Mouse (Mus musculus): ENCODE results near the gene Mrpl16. TPM values are rescaled to one million over a fixed set of nuclear protein-coding genes. Genes with fewer than 3 reads are reported as not detected.

Mrpl16 gene
- polyA plus RNA-seq, 2 experiments from 2014 or later, result 39.7 to 40.2 TPM

DNA sequence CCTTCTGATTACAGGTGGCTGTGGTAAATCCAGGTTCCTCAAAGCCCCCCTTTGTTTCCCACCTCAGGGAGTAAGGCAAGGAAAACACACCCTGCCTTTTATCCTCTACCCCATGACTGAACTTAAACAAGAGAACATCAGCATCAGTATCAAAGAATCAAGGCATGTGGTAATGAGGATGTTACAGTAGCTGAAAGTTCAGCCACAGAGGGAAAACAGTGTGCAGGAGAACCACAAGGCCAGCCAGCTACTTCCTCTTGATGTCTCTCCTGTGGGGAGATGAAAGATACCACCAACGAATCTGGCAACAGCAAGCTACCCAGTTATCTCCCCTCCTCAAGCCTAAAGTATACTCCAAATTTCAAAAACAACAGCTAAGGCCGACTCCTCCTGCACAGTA is 37.1 kb downstream of the Mrpl16 start:
- ATAC-seq, result no peak

DNA sequence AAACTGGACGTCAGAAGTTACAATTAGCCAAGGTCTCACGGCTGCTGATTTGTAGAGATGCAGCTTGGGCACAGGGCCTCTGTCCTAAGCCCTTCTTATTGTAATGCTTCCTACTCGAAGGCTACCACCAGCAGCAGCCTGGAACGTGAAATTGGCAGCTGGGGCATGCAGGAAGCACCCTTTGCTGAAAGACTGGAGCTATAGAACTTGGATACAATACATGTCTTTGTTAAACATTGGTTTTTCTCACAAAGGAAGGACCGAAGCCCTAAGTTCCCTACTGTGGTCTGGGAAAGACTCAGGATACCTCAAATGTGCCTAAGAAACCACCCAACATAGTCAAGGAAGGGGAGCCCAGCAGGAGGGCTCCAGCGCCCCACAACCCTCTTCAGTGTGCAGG is 37.6 kb downstream of the Mrpl16 start:
- no peak for ATAC-seq

DNA sequence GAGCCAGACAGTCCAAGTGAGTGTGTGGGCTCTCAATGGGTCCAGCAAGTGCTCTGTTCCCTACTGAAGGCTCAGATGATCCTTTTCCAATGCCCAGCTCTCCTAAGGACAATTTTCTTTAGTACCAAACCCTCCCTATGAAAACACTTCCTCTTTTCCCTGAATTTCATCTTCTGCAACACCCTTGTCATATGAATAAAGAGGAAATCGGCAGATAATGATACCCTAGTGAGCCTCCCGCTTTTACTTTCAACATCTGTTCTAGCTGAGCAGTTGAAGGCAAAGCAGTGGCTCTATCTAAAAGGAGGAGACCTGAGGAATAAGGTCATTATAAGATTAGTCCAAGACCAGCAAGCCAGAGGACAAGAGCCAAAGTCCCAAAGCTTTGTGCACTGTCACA is 38.3 kb downstream of the Mrpl16 start:
- ATAC-seq, result no peak

DNA sequence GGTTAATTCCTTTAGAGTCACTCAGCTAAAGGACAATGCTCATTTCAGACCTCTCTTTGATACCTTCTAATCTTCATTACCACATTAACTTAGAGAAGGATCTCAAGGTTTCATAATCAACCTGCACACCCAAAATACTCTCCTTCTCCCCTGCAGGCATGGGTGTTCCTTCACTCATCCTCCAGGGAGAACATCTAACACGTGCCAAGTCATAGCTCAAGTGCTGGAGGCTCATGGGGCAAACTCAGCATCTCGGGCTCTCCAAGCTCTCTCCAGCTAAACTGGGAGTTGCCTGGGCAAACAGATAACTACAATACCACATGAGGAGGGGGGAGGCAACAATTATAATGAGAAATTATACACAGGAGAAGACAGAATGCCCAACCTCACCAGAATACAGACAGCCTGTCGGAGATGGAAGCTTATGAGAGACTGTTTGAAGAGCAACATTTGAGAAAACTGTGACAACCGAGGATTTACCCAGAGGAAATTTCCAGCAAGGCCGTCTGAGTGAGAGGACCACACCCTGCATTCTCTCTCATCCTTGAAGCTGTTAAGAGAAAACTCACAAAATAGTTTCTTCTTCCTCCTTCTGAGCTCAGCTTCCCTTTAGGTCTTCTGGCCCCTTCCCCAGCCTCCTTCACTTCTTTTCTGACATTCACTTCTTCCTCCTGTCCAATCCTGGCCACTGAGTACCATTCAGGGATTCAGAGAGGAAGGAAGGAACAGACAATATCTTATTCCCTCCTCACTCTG is 40.0 kb downstream of the Mrpl16 start:
- no peak for ATAC-seq

DNA sequence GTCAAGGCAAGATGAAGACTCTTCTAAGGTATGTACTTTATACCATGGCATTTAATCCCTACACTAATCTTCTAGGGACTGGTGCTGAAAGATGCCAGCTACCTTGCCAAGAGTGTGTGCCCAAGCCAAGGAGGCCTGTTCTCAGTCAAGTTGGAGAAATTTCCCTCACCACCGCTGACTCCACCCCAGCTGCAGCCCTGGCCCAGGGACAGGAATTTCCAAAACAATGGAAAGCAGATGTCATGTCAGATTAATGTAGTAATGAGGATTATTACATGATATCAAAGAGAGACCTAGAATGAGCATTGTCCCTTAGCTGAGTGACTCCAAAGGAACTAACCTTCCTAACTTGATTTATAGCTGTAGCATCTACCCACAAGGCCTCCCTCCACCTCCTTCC is 40.7 kb downstream of the Mrpl16 start:
- no peak for ATAC-seq

DNA sequence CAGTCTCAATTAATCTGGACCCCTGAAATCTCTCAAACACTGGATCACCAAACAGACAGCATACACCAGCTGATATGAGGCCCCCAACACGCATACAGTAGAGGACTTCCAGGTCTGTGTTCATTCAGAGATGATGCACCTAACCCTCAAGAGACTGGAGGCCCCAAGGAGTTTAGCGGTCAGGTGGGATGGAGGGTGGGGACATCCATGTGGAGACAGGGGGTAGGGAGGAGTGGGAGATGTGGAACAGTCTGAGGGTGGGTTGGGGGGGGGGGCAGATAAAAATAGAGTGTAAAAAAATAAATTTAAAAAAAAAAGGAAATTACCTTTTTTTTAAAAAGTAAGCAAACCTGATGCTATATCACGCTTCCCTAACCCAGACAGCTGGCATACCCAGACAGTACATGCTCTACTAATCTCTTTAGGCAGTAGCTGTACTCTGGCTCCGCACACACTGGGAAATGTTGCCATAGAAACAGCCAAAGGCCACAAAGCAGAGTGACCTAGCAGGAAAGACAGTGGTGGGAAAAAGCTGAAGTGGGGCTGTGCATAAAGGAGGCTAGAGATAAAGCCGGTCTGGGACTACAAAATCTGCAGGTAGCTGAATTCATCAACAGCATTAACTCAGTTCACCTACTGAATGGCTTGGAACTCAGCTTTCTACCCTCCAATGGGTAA is 41.6 kb downstream of the Mrpl16 start:
- no peak for ATAC-seq

DNA sequence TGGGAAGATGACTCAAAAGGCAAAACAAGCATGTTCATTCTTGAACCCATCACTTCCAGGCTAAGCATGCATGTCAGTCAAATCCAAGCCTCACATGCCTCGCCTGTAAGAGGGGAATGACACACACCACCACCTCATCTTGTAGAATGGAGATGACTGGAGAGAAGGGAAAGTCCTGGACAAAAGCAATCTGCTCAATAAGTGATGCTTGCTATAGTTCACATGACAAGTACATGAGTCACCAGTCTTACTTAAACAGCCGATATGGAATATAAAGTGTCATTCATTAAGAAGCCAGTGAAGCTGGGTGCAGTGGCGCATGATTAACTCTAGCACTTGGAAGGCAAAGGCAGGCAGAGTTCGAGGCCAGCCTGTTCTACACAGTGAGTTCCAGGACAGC is 42.9 kb downstream of the Mrpl16 start:
- ATAC-seq, result no peak

DNA sequence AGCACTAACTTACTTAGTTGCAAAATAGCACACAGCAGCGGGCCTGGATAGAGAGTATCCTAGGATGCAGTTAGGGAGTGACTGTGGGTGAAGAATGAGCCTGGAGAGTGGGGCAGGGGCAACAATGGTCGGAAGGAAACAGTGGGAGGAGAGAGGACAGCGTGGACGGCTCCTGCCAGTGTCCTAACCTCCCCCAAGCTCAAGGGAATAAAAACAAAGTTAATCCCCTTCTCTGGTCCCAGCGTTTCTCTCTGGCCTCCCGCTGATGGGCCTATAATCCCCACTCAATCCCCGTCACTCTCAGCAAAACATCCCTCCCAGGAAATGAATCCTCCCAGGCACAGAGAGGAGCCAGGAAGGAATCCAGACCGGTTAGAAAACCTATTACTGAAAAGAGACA is 43.5 kb downstream of the Mrpl16 start:
- ATAC-seq, result no peak

DNA sequence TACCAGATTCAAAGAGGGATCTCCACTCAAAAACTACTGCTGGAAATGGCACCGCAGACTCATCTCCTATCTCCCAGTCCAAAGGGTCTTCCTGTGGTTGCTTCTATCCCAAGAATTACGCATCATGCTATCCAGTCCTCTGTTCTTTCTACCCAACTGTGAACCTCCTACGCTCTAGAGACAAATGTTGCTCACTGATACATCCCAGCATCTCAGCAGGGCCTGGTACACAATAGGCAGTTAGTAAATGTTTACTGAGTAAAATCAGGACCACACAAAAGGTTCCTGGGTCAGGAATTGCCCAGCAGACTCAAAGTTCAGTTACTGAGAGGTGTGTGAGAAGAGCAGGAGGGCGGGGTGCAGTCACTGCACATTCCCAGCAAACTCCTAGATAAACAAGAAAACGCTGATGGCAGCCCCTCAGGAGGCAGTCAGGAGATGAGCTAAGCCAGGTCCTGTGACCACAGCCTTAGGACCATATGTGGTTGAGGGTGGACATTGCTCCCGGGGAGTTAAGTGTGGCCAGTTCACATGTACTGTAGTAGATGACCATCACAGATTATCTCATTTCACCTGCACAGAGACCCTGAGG is 44.6 kb downstream of the Mrpl16 start:
- no peak for ATAC-seq

DNA sequence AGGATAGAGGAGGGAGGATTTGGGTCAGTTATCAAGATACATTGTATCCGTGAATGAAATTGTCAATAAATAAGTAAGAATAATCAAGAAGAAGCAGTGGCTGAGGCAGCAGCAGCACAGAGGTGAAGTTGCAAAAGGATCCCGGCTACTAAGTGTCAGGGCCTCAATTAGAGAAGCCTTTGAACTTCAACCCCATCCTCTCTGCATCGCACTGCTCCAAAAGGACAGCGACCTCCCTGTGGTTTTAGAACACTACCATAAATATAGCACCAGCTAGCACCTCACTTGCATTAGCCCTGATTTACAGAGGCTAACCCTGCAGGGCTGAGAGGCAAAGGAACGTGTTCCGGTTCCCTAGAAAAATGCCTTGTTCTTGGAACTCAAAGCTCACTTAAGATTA is 46.5 kb downstream of the Mrpl16 start:
- ATAC-seq, result no peak

DNA sequence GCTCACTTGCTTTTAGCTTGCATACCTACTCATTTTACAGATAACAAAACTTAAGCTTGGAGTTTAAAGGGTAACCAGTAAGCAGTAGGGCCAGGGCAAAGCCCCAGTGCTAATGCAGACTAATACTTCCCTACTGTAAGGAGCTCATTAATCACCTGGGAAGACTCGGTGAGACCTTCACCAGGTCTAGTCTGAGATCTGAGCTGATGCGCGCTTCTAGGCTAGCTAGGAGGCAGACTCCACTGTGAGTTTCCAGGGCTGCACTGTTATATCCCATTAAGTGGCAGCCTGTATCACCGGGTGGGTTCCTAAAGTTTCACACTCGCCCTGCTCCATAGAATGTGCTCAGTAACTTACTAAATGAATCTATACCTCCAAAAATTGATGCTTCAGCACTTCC is 47.4 kb downstream of the Mrpl16 start:
- no peak for ATAC-seq

DNA sequence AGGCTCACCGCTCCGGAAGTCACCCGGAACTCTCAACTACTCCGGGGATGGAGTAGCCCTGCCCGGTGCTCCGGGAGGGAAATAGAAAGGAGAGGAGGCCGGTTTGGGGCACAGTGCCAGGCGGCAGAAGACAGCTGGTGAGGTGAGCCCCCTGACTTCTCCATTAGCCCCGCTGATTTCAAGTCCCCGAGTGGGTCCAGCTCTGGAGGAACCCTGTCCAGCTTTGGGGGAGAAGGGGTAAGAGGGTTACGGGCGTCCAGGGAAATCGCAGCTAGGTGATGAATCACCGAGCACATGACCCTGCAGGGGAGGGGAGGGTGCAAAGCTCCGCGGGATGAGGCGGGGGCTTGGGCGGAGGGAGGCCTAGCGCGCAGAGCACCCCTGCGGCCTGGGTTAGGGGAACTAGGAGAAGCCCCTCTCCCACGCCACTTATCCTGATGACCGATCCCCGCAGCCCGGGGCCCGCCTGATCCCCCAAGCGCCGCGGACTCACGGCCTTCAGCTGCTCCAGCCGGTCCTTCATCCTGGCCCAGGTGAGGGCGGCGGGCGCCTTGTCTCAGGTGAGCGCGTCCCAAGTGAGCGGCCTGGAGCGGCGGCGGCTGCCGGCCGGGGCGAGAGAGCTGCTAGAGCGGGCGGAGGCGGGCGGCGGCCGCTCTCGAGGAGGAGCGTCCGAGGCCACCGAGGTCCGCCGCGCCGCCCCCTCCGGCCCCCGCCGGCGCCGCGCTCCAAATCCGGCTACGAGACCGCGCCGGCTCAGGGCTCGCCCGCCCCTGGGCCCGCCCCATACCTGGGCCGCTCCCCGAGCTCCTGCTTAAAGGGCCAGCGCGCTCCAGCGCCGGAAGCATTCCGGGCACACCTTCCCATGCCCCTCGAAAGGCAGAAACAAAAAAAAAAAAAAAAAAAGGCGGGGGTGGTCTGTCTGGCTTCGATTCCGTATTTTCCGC is 48.3 kb downstream of the Mrpl16 start:
- no peak for ATAC-seq

DNA sequence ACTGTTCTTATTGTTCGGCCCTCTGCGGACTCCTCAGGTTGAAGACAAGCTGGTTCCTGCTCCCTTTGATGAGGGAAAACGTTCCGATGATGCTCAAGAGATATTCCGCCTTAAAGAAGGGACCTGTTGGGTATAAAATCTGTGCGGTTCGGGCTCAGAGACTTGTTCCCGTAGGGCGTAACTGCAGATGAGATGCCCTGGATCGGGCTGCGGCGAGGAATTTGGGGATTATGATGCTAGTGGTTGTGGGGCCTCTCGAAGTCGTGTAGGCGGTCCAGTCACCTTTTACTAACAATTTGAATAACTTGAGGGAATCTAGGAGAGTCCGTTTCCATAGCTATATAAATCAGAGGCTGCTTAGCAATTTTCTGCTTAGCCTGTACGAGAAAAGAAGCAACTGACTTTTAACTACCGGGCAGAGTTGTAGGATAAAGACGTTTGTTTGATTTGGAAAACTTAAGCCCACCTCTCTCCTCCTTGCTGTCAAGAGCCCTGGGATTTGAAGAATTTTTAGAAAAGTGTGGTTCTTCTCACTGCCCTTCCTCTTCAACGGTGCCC is 49.0 kb downstream of the Mrpl16 start, which contains the start of gene Stx3:
Stx3 (minus strand) TSS at position 261 of the 558 bp plus-strand sequence.
- no peak for ATAC-seq

DNA sequence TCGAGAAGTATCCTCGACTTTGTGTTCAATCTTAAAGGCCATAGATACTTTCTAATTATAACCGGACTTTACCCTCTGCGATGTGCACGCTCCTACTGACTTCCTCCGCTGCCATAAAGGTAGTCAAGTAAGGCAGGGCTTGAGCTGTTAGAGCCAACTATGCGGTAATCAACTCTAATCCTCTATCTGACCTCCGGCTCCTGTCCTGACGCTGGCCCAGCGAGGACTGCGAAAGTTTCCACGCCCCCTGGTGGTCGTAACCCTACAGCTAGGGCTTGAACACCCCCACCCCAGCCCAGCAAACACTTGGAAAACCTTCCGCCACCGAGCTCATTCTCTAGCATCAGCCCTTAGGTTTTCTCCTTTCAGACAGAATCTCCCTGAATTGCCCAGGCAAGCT is 49.6 kb downstream of the Mrpl16 start:
- no peak for ATAC-seq

DNA sequence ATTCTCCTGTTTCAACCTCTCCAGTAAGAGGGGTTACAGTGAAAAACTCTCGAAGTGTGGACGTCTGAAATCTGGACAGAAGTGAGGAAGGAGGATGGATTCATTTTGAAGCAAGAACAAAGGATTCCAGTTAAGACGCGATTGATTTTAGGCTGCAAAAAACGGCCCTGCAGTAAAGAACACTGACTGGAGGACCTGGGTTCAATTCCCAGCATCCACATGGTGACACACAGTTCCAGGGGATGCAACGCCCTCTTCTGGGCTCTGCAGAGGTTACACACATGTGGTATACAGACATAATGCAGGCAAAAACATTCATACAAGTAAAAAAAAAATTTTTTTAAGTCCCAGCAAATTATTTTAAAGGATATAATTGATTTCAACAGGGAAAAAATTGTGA is 50.0 kb downstream of the Mrpl16 start:
- no peak for ATAC-seq

DNA sequence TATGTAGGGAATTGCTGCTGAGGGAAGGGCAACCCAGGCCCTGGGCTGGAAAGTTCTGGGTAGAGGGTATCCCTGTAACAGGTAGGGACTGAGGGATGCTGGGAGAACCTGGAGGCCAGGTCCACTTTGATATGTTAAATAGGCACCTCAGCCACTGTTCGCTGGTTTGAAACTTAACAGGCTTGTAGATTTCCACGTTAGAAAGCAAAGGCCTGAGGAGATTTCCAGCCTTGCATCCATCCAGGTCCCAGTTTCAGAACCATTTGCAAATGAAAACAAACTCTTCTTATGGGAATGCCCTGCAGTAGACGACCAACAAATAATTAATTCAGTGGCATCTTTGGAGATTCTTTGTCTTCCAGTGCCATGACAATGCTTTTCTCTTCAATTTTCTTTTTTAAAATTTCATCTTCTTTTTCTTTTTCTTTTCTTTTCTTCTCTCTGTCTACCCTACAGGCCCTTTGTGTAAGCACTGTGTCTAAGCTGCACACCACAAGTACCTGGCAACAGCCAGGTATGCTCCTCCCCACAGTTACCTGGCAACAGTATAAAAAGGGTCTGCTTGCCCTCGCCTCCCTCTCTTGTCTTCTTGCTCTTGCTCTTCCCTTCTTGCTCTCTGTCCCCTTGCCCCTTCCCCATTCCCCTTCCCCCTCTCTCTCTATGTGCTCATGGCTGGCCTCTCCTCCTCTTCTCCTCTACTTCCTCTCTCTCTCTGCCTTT is 53.3 kb downstream of the Mrpl16 start:
- no peak for ATAC-seq

Other genes with a start within 250 kb of the Mrpl16 start
- 1 to 10 TPM; 3.9 to 6.3 TPM for gene Ms4a4d, start 233.6 kb upstream of the Mrpl16 start, polyA plus RNA-seq (2017; shearing (Covaris generic))
- 10 to 100 TPM in 1 of 2 experiments, 1 to 10 TPM in 1; 8.9 to 10.9 TPM for gene Ms4a6d, start 165.5 kb upstream of the Mrpl16 start, polyA plus RNA-seq (2017; shearing (Covaris generic))
- not detected for gene Ms4a2, start 146.7 kb upstream of the Mrpl16 start, polyA plus RNA-seq (2017; shearing (Covaris generic))
- gene Ms4a3, start 129.5 kb upstream of the Mrpl16 start, polyA plus RNA-seq (2017; shearing (Covaris generic)), result not detected
- not detected for gene Oosp2, start 109.8 kb upstream of the Mrpl16 start, polyA plus RNA-seq (2017; shearing (Covaris generic))
- not detected for gene Oosp1, start 79.2 kb upstream of the Mrpl16 start, polyA plus RNA-seq (2017; shearing (Covaris generic))
- gene Oosp3, start 73.3 kb upstream of the Mrpl16 start, polyA plus RNA-seq (2017; shearing (Covaris generic)), result not detected
- not detected for gene Gif, start 22.8 kb upstream of the Mrpl16 start, polyA plus RNA-seq (2017; shearing (Covaris generic))
- gene Stx3, start 49.0 kb downstream of the Mrpl16 start, polyA plus RNA-seq (2017; shearing (Covaris generic)), result 1 to 10 TPM; 2.5 to 2.6 TPM
- gene Olfr1417, start 68.8 kb downstream of the Mrpl16 start, polyA plus RNA-seq (2017; shearing (Covaris generic)), result not detected
- gene Olfr1418, start 90.7 kb downstream of the Mrpl16 start, polyA plus RNA-seq (2017; shearing (Covaris generic)), result not detected
- gene Olfr1419, start 104.7 kb downstream of the Mrpl16 start, polyA plus RNA-seq (2017; shearing (Covaris generic)), result not detected
- under 1 TPM in 1 of 2 experiments, not detected in 1; 0.42 TPM for gene Olfr1420, start 116.2 kb downstream of the Mrpl16 start, polyA plus RNA-seq (2017; shearing (Covaris generic))
- gene Patl1, start 142.0 kb downstream of the Mrpl16 start, polyA plus RNA-seq (2017; shearing (Covaris generic)), result 10 to 100 TPM; 17.6 to 18.1 TPM
- 1 to 10 TPM; 5.5 to 8.0 TPM for gene Osbp, start 195.6 kb downstream of the Mrpl16 start, polyA plus RNA-seq (2017; shearing (Covaris generic))

All from CD4-positive, CD25-positive, alpha-beta regulatory T cell, adult 4 months (primary cell).